Mouse (Mus musculus) cerebellum, postnatal 25 days (tissue): Measurements from ENCODE around the gene Dnaic1.
A peak's percentile ranks its signal among the peaks of the same experiment; 100 is the strongest.

ENCODE experiments used
- DNase-seq, 2 experiments: peaks; one replicate each; pipeline ENCODE4 v3.0.0; 2021; ENCODE audit warnings: mixed read lengths in 2 of 2

Gene Dnaic1

GRCm38 (mm10) chr4:41573492-41573891 lies 3.9 kb downstream of the Dnaic1 start:
- DNase-seq, result no peak

- DNase-seq, result no peak
Observed at GRCm38 (mm10) chr4:41575914-41576313, 6.3 kb downstream of the Dnaic1 start.

- no peak for DNase-seq
Observed at GRCm38 (mm10) chr4:41583353-41583752, 13.8 kb downstream of the Dnaic1 start.

GRCm38 (mm10) chr4:41602818-41603217 lies 33.2 kb downstream of the Dnaic1 start:
- DNase-seq, result no peak

GRCm38 (mm10) chr4:41604476-41605396 lies 35.2 kb downstream of the Dnaic1 start:
- DNase-seq, result peak; percentile 81 to 86

GRCm38 (mm10) chr4:41606784-41607183 lies 37.2 kb downstream of the Dnaic1 start:
- no peak for DNase-seq

GRCm38 (mm10) chr4:41609681-41610593 lies 40.4 kb downstream of the Dnaic1 start:
- DNase-seq, result peak in 1 of 2 experiments; percentile 34

GRCm38 (mm10) chr4:41610594-41610980 lies 41.0 kb downstream of the Dnaic1 start:
- peak in 1 of 2 experiments; percentile 18 for DNase-seq

- DNase-seq, result peak in 1 of 2 experiments; percentile 14
Observed at GRCm38 (mm10) chr4:41612166-41612565, 42.6 kb downstream of the Dnaic1 start.

- peak; percentile 86 to 92 for DNase-seq
Observed at GRCm38 (mm10) chr4:41614156-41614555, 44.6 kb downstream of the Dnaic1 start.

- peak; percentile 29 to 56 for DNase-seq
Observed at GRCm38 (mm10) chr4:41615661-41616599, 46.4 kb downstream of the Dnaic1 start.

- peak; percentile 85 to 91 for DNase-seq
Observed at GRCm38 (mm10) chr4:41618916-41619746, 49.6 kb downstream of the Dnaic1 start.

- DNase-seq, result peak; percentile 40 to 50
Observed at GRCm38 (mm10) chr4:41622071-41622470, 52.5 kb downstream of the Dnaic1 start.

- peak in 1 of 2 experiments; percentile 16 for DNase-seq
Observed at GRCm38 (mm10) chr4:41628202-41628927, 58.8 kb downstream of the Dnaic1 start.

GRCm38 (mm10) chr4:41630196-41630595 lies 60.6 kb downstream of the Dnaic1 start:
- DNase-seq, result no peak

- peak; percentile 57 to 65 for DNase-seq
Observed at GRCm38 (mm10) chr4:41631390-41631789, 61.8 kb downstream of the Dnaic1 start.

GRCm38 (mm10) chr4:41633001-41633400 lies 63.4 kb downstream of the Dnaic1 start:
- DNase-seq, result no peak

GRCm38 (mm10) chr4:41634631-41635030 lies 65.1 kb downstream of the Dnaic1 start:
- DNase-seq, result no peak

- no peak for DNase-seq
Observed at GRCm38 (mm10) chr4:41635224-41635623, 65.6 kb downstream of the Dnaic1 start.

GRCm38 (mm10) chr4:41635906-41636305 lies 66.3 kb downstream of the Dnaic1 start:
- DNase-seq, result no peak
